Mouse (Mus musculus): ENCODE results near the gene Gm11992.

Gene Gm11992

DNA sequence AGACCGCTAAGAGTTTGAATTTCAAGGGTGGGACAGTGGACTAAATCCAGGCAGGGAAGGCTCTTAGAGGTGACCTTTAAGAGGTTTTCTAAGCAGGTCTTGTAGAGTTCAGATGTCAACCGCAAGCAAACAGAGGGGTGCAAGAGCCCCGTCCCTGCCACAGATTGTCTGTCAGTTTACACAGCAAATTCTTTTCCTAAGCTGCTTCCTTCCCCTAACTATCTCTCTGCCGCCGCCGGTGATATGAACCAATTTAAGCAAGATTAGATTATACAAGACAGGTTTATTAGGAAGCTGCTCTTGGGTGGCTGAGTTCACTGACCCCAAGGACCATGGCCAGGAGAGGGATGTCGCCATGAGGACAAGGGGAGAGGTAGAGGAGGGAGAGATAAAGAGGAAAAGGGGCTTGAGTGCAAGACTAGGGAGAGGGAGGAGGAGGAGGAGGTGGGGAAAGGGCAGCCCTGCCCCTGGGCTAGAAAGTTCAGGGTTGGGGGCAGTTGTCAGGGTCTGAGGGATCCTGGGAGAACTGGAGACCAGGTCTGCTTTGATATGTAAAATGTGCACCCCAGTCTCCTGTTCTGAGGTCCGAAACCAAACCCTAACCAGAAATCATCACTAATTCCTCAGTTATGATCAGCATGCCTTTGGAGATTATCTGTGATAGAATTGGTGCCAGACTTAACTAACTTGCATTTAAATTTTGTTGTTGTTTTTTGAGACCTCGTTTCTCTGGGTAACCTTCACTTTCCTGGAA, 67.2 kb downstream of the Gm11992 start:
- no peak for DNase-seq (ENCODE audit: low spot score)

DNA sequence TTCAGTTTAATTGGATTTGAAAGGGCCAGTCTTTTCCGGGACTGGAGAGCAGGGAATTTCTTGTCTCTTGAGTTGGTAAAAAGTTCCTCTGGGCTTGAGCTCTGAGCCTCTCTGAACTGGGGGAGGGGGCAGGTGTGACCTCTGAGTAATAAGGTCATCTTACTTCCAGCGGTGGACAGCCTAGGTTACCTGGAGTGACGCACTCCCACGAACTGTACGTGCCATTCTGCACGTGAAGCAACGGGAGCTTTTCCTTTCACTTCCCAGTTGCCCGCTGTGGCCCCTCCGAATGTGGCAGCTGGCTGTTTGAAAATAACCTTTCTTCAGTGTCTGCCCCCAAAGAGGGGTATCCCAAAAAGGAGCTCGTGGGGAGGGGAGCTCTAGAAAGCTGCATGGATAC, 67.7 kb downstream of the Gm11992 start:
- DNase-seq (ENCODE audit: low spot score), result no peak

DNA sequence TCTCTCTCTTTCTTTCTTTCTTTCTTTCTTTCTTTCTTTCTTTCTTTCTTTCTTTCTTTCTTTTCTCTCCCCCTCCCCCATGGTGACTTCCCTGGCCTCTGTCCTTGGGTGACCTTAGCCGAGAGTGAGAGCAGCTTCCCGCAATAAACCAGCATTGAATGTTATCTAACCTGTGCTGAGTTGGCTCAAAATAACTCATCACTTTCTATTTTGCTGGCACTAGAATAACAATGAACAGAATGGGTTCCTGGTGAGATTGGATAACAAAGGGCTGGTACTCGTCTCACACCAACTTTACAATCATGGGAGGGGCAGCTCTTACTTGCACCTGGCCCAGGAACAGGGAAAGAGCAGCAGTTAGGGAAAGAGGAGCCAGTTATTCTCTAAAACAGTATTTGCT, 68.5 kb downstream of the Gm11992 start:
- DNase-seq (ENCODE audit: low spot score), result no peak

DNA sequence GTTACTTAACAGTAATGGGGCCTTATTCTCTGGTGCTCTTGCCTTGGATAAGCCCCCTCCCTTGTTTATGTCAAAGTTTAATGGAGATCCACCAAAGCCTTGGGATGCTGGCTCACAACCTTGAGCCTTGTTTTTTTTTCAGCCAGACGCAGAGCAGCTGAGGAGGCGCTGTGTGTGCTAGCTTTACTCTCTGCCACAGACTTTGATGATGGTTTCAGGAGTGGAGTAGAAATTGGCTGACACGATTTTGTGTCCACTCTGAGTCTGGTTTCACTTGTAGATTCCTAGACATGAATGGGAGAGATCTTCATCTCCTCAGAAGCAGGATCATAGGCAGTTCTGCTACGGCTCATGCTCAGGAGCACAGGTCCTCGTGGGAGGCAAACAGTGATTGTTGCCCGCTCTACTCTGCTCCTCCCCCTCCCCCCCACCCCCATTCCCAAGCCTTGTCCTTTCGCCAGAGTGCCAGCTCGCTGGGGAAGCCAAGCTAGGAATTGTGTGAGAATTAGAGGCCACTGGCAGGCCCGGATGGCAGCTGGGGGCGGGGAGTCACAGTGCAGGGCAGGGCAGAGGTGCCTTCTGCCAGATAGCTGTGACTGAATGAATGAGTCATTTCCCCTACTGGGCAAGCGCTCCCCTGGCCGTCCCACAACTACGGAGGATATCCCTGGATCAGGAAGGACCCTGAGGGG, 69.1 kb downstream of the Gm11992 start:
- no peak for DNase-seq (ENCODE audit: low spot score)

DNA sequence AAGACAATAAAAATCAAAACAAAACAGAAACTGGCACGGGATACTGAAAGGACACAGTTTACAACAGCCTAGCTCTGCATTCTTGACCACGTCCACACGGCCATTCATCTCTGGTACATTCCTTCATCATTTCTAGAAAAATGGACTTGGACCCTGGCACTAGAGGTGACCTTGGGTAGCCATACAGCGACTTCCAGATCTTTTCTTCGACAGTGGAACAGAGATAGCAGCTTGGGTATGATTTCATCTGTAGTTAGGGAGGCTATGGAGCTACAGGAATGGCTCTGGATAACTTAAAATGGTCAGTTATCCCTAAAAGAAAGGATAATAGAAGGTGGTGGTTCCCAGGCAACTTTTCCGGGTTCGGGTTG, 69.6 kb downstream of the Gm11992 start, which contains the start of gene Upp1:
Gene Upp1, plus strand, starts transcription at position 54 of the 371 bp plus-strand sequence.
- DNase-seq (ENCODE audit: low spot score), result no peak

DNA sequence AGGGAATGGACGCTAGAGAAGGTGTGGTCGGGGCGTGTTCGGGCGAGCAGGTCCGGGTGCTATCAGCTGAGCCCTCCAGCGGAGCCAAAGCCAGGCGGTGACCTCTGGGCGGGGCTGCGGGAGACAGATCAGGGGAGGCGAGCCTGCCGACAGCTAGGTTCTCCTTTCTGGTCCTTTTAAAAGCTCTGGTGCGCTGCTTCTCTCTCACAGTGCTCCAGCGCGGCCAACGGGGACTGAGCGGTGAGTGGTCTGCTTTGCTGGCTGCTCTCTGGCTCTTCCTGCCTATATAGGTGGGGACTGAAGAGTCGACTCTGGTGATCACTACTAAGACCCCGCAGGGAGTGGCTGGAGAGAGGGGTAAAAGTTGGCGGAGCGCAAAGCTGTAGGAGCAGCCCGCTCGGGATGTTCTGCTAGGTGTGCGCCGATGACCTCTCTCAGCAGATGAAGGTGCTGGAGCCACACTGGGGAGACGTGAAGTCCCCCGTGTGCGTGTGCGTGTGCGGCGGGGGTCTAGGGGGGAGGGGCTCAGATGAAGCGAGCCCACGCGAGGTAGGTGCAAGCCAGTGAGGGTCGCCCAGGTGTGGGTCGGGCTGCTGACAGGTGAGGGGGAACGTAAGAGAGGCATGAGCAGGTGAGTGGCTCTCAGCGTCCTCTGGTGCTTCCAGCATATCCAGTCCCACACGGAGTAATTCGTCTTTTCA, 70.2 kb downstream of the Gm11992 start:
- DNase-seq (ENCODE audit: low spot score), result no peak
